Mouse (Mus musculus): ENCODE measurements around the gene Dtnbp1. TPM values are rescaled to one million over a fixed set of nuclear protein-coding genes. Genes with fewer than 3 reads are reported as not detected.

Dtnbp1 gene
- polyA plus RNA-seq, 1 experiment from 2014 or later = 118 TPM

GRCm38 (mm10) chr13:44915382-44915781 is 86.6 kb downstream of the Dtnbp1 start:
- Histone ChIP-seq H3K36me3 (peaks cover 99% of the 10 kb centered on the region), H3K27ac (replicated peaks) (no peak overlapping the region), H3K4me3 (no peak overlapping the region), H3K4me2 (no peak overlapping the region), H3K9me3 (no peaks in the 10 kb centered on the region), H3K9ac (no peak overlapping the region), H3K4me1 (replicated peaks) (peaks cover 13% of the 10 kb centered on the region), H3K27me3 (no peaks in the 10 kb centered on the region)
- no peak for ATAC-seq (ENCODE audit: low read depth)
- 93% methylated on average over 5 of the region's 5 CpGs for WGBS

GRCm38 (mm10) chr13:44913560-44913959 is 88.4 kb downstream of the Dtnbp1 start:
- peaks cover 99% of the 10 kb centered on the region for H3K36me3 ChIP-seq
- H3K4me3 ChIP-seq = no peak overlapping the region
- no peaks in the 10 kb centered on the region for H3K27me3 ChIP-seq
- H3K27ac ChIP-seq (replicated peaks) = 0 out of 2 replicates have a peak overlapping the region, but pooled peaks have one; percentile 33
- no peak overlapping the region for H3K9ac ChIP-seq
- ATAC-seq (ENCODE audit: low read depth) = no peak
- 63% methylated on average over 7 of the region's 7 CpGs for WGBS
- no peak overlapping the region for H3K4me2 ChIP-seq
- H3K4me1 ChIP-seq (replicated peaks) = peaks cover 18% of the 10 kb centered on the region
- H3K9me3 ChIP-seq = no peaks in the 10 kb centered on the region

GRCm38 (mm10) chr13:44912851-44913250 is 89.1 kb downstream of the Dtnbp1 start:
- Histone ChIP-seq H3K4me1 (replicated peaks) (peaks cover 24% of the 10 kb centered on the region), H3K36me3 (peaks cover 99% of the 10 kb centered on the region), H3K27me3 (no peaks in the 10 kb centered on the region), H3K4me2 (no peak overlapping the region), H3K9me3 (no peaks in the 10 kb centered on the region), H3K4me3 (no peak overlapping the region), H3K27ac (replicated peaks) (peak overlapping the region; percentile 33; the same call in 1 of the 2 replicates), H3K9ac (no peak overlapping the region)
- ATAC-seq (ENCODE audit: low read depth) = peak; percentile 60
- 64% methylated on average over 2 of the region's 2 CpGs for WGBS

GRCm38 (mm10) chr13:44908790-44909189 is 93.2 kb downstream of the Dtnbp1 start:
- H3K27ac ChIP-seq (replicated peaks) = 0 out of 2 replicates have a peak overlapping the region, but pooled peaks have one; percentile 13
- no peaks in the 10 kb centered on the region for H3K9me3 ChIP-seq
- peaks cover 93% of the 10 kb centered on the region for H3K36me3 ChIP-seq
- ATAC-seq (ENCODE audit: low read depth) = no peak
- no peaks in the 10 kb centered on the region for H3K27me3 ChIP-seq
- no peak overlapping the region for H3K4me2 ChIP-seq
- no peak overlapping the region for H3K4me3 ChIP-seq
- H3K4me1 ChIP-seq (replicated peaks) = peaks cover 37% of the 10 kb centered on the region
- WGBS = 7% methylated on average over 1 of the region's 1 CpGs
- H3K9ac ChIP-seq = no peak overlapping the region

- Histone ChIP-seq H3K27ac (replicated peaks) (peak overlapping the region; percentile 77), H3K4me3 (no peak overlapping the region), H3K9ac (no peak overlapping the region), H3K4me1 (replicated peaks) (peaks cover 32% of the 10 kb centered on the region), H3K27me3 (no peaks in the 10 kb centered on the region), H3K9me3 (no peaks in the 10 kb centered on the region), H3K36me3 (peaks cover 91% of the 10 kb centered on the region), H3K4me2 (no peak overlapping the region)
- peak; percentile 91 for ATAC-seq (ENCODE audit: low read depth)
- 38% methylated on average over 6 of the region's 6 CpGs for WGBS
These were observed 94.2 kb downstream of the Dtnbp1 start for GRCm38 (mm10) chr13:44907702-44908101.

GRCm38 (mm10) chr13:44906141-44906540 is 95.8 kb downstream of the Dtnbp1 start:
- Histone ChIP-seq H3K27ac (replicated peaks) (no peak overlapping the region), H3K36me3 (peaks cover 86% of the 10 kb centered on the region), H3K9me3 (no peaks in the 10 kb centered on the region), H3K4me1 (replicated peaks) (peaks cover 25% of the 10 kb centered on the region), H3K4me3 (no peak overlapping the region), H3K27me3 (no peaks in the 10 kb centered on the region), H3K4me2 (no peak overlapping the region), H3K9ac (no peak overlapping the region)
- WGBS = 91% methylated on average over 11 of the region's 11 CpGs
- ATAC-seq (ENCODE audit: low read depth) = no peak

GRCm38 (mm10) chr13:44904271-44904670 is 97.7 kb downstream of the Dtnbp1 start:
- no peak overlapping the region for H3K27ac ChIP-seq (replicated peaks)
- ATAC-seq (ENCODE audit: low read depth) = no peak
- H3K9ac ChIP-seq = no peak overlapping the region
- peaks cover 80% of the 10 kb centered on the region for H3K36me3 ChIP-seq
- no peaks in the 10 kb centered on the region for H3K27me3 ChIP-seq
- 71% methylated on average over 1 of the region's 1 CpGs for WGBS
- H3K9me3 ChIP-seq = no peaks in the 10 kb centered on the region
- peaks cover 28% of the 10 kb centered on the region for H3K4me1 ChIP-seq (replicated peaks)
- no peak overlapping the region for H3K4me2 ChIP-seq
- no peak overlapping the region for H3K4me3 ChIP-seq

GRCm38 (mm10) chr13:44903416-44903815 is 98.5 kb downstream of the Dtnbp1 start:
- Histone ChIP-seq H3K4me1 (replicated peaks) (peaks cover 23% of the 10 kb centered on the region), H3K9ac (no peak overlapping the region), H3K4me2 (no peak overlapping the region), H3K27ac (replicated peaks) (no peak overlapping the region), H3K9me3 (no peaks in the 10 kb centered on the region), H3K36me3 (peaks cover 80% of the 10 kb centered on the region), H3K27me3 (no peaks in the 10 kb centered on the region), H3K4me3 (no peak overlapping the region)
- no peak for ATAC-seq (ENCODE audit: low read depth)

- ATAC-seq (ENCODE audit: low read depth) = no peak
- 91% methylated on average over 6 of the region's 6 CpGs for WGBS
- Histone ChIP-seq H3K9me3 (no peaks in the 10 kb centered on the region), H3K36me3 (peaks cover 80% of the 10 kb centered on the region), H3K9ac (no peak overlapping the region), H3K4me1 (replicated peaks) (peaks cover 12% of the 10 kb centered on the region), H3K27me3 (no peaks in the 10 kb centered on the region), H3K4me3 (no peak overlapping the region), H3K4me2 (no peak overlapping the region), H3K27ac (replicated peaks) (no peak overlapping the region)
These were observed 99.6 kb downstream of the Dtnbp1 start for GRCm38 (mm10) chr13:44902299-44902698.

- H3K36me3 ChIP-seq = peaks cover 55% of the 10 kb centered on the region
- WGBS = 92% methylated on average over 12 of the region's 12 CpGs
- H3K4me1 ChIP-seq (replicated peaks) = peaks cover 23% of the 10 kb centered on the region
- no peak overlapping the region for H3K27ac ChIP-seq (replicated peaks)
- no peak for ATAC-seq (ENCODE audit: low read depth)
- H3K9me3 ChIP-seq = no peaks in the 10 kb centered on the region
- no peak overlapping the region for H3K4me2 ChIP-seq
- H3K9ac ChIP-seq = no peak overlapping the region
- no peak overlapping the region for H3K4me3 ChIP-seq
- no peaks in the 10 kb centered on the region for H3K27me3 ChIP-seq
These were observed 105.7 kb downstream of the Dtnbp1 start for GRCm38 (mm10) chr13:44896211-44896610.

- Histone ChIP-seq H3K27ac (replicated peaks) (no peak overlapping the region), H3K9me3 (no peaks in the 10 kb centered on the region), H3K4me2 (no peak overlapping the region), H3K4me1 (replicated peaks) (peaks cover 29% of the 10 kb centered on the region), H3K27me3 (no peaks in the 10 kb centered on the region), H3K9ac (no peak overlapping the region), H3K4me3 (no peak overlapping the region), H3K36me3 (peaks cover 39% of the 10 kb centered on the region)
- 27% methylated on average over 5 of the region's 5 CpGs for WGBS
- peak; percentile 32; the same call in 1 of the 2 replicates for ATAC-seq (ENCODE audit: low read depth)
These were observed 109.9 kb downstream of the Dtnbp1 start for GRCm38 (mm10) chr13:44891813-44892730.

GRCm38 (mm10) chr13:44890612-44891011 is 111.3 kb downstream of the Dtnbp1 start:
- H3K9me3 ChIP-seq = no peaks in the 10 kb centered on the region
- no peak for ATAC-seq (ENCODE audit: low read depth)
- WGBS = 54% methylated on average over 2 of the region's 2 CpGs
- no peak overlapping the region for H3K4me3 ChIP-seq
- no peak overlapping the region for H3K9ac ChIP-seq
- no peak overlapping the region for H3K27ac ChIP-seq (replicated peaks)
- no peaks in the 10 kb centered on the region for H3K27me3 ChIP-seq
- H3K4me1 ChIP-seq (replicated peaks) = peaks cover 29% of the 10 kb centered on the region
- H3K36me3 ChIP-seq = peaks cover 37% of the 10 kb centered on the region
- no peak overlapping the region for H3K4me2 ChIP-seq

Measured in neural tube, embryonic 13.5 days (tissue).